Mouse (Mus musculus): Measurements from ENCODE around the gene Map3k20. TPM values are rescaled to one million over a fixed set of nuclear protein-coding genes. Genes with fewer than 3 reads are reported as not detected.

Map3k20 gene
- total RNA-seq, 2 experiments from 2014 or later: 202 to 229 TPM

DNA sequence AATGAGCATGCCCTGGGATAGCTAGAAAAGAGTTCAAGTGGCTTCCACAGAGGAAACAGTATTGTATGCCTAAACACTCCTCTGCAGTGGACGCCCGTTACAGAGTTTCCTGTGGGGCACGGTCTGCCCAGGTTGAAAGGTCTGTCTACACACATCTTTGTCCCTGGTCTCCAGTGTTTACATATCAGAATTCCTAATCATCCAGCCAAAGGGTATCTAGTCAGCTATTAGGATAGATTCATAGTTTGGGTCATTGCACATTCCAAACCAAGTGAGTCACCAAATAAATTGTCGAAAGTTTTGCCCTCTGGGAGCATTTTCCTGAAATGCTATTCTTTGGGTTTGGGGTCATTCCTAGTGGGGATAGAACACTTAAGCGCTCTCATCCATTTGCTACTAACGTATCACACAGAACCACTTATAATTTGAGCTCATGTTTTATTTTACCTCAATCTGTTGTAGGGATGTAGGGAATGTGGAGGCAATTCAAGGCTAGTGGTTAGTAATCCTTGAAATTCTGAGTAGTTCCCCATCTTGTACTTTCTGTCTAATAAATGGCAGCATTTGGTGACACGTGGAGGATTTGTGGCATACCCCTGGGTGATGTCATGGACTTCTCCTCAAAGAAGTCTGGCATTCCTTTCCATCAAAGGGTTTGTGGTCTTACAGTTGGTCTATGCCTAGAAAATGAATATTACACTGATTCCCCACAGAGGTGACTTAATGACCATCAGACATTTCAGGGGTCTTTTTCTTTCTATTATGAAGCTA, 33.8 kb downstream of the Map3k20 start:
- DNase-seq (ENCODE audit: low spot score in 2 of 2): no peak

DNA sequence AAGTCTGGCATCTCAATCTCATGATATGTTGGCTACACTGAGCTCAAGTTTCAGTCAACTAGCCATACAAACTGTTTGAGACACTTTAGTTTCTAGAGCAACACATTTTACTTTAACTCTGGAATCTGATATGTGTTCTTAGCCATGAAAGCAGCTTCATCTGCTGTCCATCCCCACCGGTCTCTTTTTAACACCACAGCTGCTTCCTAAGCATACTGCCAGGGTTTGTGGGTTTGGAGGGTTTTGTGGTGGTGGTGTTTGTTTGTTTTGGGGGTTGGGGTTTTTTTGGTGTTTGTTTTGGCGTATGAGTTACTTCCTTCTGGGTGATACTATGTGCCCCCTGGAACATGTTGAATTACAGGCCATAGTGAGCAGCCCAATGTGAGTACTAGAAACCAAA, 35.2 kb downstream of the Map3k20 start:
- DNase-seq (ENCODE audit: low spot score in 2 of 2): no peak

DNA sequence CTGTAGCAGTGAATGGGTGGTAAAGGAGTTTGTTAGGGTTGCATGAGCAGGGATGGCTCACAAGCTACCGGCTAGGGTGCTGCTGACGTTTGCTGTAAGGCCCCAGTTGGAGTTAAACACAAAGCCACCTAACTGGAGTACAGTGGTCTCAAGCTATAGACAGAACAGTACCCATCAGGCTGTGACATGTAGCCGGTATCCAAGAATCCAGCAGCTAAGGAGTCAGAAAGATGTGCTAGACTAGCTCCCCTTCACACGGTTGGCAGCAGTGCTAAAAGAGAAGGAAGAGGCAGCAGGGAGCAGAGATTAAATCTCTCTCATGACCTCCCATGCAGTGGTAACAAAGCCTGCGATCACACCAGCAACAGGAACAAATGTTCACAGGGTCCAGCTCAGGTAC, 36.2 kb downstream of the Map3k20 start:
- DNase-seq (ENCODE audit: low spot score in 2 of 2): no peak

DNA sequence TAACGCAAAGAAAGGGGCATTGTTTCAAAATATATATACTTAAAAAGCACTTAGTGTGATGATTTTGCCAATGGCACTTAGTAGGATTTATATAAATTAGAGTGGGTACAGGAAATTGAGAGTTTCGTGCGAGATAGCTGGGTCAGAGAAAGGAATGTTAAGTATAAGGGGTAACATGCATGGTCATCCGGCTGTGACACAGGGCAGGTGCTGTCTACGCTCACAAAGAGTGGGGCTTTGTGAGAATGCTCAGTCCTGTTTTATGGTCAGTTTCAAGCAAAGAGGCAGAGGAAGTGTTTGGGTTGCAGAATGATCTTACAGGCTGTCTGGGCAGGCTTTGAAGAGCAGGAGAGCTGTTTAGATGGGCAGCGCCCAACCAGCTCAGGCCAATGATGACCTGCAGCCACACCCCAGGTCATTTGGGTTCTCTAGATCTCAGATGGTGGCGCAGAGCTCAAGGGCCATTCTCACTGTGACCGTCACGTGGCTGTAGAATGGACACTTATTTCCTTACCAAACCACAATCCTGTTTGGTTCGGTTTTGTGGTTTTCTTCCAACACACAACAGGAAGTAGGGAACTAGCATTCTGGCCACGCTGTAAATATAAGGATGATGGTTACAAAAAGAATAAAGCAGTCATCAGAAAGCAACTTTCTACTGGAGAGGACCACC, 37.4 kb downstream of the Map3k20 start:
- no peak for DNase-seq (ENCODE audit: low spot score in 2 of 2)

DNA sequence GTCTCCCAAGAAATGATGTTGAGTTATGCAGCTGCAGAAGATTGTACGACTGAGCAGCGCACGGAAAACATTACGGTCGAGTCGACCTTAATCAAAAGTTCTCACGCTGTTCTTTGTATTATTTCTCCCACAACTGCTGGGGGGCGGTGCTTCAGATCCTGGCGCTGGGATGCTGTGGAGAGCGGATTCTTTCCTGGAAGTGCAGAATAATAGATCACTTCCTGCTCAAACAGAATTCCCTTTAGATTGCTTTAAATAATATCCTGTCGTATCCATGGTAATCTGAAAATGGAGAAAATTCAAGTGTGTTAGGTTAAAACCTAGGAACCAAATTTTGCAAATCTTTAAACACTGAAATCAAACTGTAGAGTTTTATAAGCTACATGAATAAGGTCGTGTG, 39.0 kb downstream of the Map3k20 start:
- no peak for DNase-seq (ENCODE audit: low spot score in 2 of 2)

DNA sequence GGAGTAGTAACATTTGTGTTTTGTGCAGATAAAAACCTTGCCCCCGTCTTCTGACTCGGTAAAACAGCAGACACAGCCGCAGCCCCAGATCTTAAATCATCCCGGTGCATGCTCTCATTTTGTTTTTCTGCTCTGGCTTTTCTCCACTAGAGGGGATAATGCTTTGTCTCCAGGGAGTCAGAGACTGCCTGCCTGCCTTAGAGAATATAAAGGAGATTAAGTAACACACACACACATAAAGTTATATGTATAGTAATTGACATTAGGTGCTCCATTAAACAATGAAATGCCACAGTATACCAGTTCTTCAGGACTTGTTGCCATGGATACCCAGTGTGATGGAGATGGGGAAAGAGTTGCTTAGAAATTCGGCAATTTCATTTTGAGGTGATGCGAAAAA, 41.1 kb downstream of the Map3k20 start:
- no peak for DNase-seq (ENCODE audit: low spot score in 2 of 2)

DNA sequence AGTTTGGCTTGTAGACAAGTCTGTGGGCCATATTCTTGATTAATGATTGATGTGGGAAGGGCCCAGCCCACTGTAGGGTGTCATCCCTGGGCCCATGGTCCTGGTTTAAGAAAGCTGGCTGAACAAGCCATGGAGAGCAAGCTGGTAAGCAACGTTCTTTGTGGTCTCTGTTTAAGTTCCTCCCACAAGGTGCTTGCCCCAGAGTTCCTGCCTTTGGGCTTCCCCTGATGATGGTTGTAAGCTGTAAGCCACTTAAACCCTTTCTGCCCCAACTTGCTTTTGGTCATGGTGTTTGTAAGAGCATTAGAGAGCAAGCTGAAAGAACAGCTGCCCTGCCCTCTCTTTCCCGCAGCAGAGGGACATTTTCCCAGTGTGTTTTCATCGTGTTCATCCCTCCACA, 43.0 kb downstream of the Map3k20 start:
- DNase-seq (ENCODE audit: low spot score in 2 of 2): no peak

DNA sequence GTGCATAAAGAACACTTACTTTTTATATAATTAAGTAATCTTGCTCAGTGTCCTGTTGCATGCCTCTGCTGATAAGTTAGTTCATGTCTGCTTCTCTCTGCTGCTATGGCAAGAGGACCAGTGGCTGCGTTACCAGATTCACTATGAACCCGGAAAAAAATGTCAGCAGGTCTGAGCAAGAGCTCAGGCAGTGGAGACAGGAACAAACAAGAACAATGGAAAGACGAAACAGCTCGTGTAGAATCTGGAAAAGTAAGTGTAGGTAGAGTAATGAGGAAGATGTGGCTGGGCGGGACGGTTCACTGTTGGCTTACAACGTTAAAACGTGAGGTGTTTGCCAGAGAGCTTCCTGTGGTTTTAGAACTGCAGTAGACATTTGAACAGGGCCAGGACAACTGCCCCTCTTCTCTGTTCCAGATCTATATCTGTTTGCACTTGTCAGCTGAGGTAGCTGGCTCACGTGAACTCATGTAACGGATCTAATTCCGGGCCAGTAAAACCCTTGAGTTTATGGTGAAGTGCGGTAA, 45.6 kb downstream of the Map3k20 start:
- no peak for DNase-seq (ENCODE audit: low spot score in 2 of 2)

DNA sequence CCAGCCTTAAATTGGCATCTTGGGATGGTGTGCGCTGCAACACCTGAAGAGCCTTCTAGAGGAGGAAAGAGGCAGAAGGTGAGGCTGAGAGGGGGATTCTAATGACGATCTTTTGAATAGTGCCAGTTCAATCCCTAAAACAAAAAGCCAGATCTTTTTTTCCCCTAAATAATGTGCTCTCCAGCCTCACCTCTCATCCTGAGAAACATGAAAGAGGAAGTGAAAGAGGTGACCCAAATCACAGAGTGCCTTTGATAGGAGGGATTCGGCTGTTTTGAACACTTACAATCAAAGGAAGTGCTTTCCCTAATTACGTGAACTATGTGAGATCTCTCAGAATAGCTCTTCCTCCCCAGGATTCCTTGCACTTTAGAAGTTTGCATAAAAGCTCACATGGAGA, 46.6 kb downstream of the Map3k20 start:
- no peak for DNase-seq (ENCODE audit: low spot score in 2 of 2)

DNA sequence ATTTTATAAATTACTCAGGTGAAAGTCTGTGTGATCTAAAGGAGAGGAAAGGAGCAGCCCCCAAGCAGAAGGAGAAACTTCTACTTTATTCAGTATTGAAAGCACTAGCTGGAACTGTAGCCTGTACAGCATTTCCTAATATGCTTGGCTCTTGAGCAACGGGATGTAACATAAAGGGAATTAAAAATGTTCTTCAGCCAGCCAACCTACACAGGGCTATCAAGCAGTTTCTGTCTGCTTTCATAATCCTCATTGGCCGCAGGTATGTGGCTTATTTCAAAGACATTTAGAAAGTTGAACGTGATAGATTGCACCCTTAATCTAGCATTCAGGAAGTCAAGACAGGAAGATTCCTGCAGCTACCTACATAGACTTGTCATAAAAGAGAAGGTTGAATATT, 47.8 kb downstream of the Map3k20 start:
- DNase-seq (ENCODE audit: low spot score in 2 of 2): no peak

GRCm38 (mm10) chr2:72336840-72337239, 51.4 kb downstream of the Map3k20 start:
- no peak for DNase-seq (ENCODE audit: low spot score in 2 of 2)

- DNase-seq (ENCODE audit: low spot score in 2 of 2): no peak
Observed at GRCm38 (mm10) chr2:72345281-72345680, 59.8 kb downstream of the Map3k20 start.

DNA sequence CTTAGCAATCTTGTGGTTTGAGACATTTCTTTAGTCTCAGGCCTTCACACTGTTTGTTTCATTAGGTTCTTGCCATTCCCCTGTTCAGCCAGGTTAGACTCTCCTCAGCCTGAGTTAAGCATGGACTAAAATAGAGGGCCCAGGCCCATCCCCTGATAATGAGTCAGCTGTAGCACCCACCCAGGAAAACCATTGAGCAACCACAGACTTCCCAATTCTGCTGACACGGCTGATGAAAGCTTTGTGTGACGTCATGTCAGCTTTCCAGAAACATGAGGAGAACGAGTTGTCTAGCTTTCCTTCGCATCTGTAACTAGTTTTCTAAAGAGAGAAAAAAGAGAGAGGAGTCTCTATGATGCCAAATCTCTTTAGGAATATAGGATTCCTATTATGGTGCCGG, 65.9 kb downstream of the Map3k20 start:
- no peak for DNase-seq (ENCODE audit: low spot score in 2 of 2)

DNA sequence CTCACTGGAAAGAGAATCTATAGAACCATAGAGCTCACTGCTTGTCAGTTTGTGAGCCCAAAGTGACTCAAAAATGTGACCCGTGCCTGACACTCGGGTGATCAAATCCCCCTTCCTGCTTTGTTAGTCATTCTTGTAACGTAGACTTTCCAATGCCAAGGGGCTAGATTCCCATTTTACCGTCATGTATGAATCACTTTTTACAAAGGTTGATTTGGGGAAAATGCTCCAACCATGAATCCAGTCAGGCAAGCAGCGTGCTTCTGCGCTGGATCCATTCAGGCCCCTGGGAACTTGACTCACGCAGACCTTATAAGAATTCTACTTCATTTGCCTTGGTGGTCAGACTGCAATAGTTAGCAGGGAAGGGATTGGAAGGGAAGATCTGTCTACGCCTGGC, 66.3 kb downstream of the Map3k20 start:
- no peak for DNase-seq (ENCODE audit: low spot score in 2 of 2)

- DNase-seq (ENCODE audit: low spot score in 2 of 2): no peak
Observed at GRCm38 (mm10) chr2:72352756-72353155, 67.3 kb downstream of the Map3k20 start.

DNA sequence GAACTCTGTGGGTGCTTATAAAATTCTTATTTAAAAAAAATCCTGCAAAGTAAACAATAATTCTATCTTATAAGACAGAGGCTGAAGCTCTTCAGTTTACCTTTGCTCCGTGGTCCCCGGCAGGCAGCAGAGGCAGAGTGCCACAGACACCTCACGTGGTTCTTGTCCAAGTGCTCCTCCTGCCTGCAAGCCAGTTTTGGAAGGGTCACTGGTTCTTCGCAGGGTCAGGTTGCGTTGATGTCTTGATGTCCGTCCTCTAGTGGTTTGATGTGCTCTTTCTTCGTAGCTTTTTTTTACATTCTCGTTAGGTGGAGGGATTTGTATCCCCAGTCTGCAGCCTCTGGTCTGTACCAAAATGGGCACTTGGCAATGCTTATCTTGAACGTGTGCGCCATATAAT, 71.0 kb downstream of the Map3k20 start:
- no peak for DNase-seq (ENCODE audit: low spot score in 2 of 2)

DNA sequence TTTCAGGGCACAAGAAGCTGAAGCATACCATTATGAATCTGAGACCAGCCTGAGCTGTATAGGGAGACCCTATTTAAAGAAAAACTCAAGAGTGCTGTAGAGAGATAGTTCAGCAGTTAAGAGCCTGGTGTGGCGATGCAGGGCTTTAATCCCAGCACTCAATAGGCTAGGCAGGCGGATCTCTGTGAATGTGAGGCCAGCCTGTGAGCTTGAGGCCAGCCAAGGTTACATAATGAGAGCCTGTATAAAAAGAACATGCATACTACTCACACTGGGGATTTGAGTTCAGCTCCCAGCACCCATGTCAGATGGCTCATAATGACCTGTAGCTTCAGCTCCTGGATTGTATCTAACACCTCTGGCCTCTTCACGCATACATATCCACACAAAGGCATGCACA, 76.1 kb downstream of the Map3k20 start:
- no peak for DNase-seq (ENCODE audit: low spot score in 2 of 2)

- no peak for DNase-seq (ENCODE audit: low spot score in 2 of 2)
Observed at GRCm38 (mm10) chr2:72363449-72363848, 78.0 kb downstream of the Map3k20 start.

DNA sequence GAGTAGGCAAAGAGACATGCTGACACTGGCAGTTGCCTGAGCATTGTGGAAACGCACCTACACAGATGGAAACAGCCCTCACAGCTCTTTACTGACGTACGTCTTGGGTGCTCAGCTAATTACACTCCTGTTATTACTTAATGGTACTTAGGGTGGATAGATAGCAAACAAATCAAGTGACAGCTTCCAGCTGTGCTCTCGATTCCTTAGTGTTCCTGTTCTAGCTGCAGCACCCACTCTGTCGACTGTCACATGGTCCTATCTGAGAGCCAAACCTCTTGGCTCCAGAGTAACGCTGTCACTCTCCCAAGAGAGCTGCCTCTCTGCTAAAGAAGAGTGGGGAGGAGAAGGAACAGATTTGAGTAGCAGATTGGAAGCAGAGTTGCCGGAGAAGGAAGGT, 80.5 kb downstream of the Map3k20 start:
- no peak for DNase-seq (ENCODE audit: low spot score in 2 of 2)

DNA sequence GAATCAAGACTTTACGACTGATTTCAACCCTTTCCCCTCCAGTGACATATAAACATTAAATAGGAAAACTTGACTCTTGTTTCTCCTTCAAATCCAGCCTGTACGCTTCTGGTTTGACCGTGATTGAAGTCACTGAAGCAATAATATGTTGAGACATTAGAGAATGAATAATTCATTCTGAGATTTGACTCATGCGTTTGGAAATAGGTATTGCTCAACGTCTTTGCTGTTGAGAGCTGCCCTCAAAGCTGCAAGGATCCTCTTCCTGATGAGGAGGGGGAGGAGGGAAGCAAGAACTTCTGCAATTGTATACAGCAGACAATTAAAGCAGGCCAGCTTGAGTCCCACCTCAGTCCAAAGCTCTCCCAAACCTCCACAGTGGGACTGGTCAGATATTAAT, 81.1 kb downstream of the Map3k20 start:
- no peak for DNase-seq (ENCODE audit: low spot score in 2 of 2)

DNA sequence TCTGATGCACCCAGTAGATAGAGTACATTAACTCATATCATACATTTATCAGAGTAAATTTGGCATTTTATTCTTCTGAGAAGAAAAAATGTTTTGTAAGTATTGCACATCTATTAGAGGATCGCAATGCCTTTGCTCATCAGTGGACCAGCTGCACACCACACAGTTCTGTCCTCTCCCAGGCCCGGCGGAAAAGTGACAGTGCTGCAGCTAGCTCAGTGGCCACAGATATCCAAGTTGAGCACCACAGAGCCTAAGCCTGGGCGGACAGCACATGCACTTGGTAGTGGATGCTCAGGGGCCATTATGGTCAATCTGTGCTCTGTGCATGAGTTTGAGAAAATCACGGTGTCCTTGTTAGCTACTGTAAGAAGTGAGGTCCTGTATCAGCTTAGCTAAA, 82.4 kb downstream of the Map3k20 start:
- no peak for DNase-seq (ENCODE audit: low spot score in 2 of 2)

- DNase-seq (ENCODE audit: low spot score in 2 of 2): no peak
Observed at GRCm38 (mm10) chr2:72369140-72369600, 83.7 kb downstream of the Map3k20 start.

- DNase-seq (ENCODE audit: low spot score in 2 of 2): no peak
Observed at GRCm38 (mm10) chr2:72372136-72372535, 86.7 kb downstream of the Map3k20 start.
